Mouse (Mus musculus) hindbrain, embryonic 13.5 days (tissue): ENCODE measurements at regions not wholly inside any gene's neighbourhood (a gene's known extent, or its start where the extent isn't known, plus 50 kb on each side); places are given as distances from the start of the nearest gene placed in this dataset.

ENCODE experiments used
- ATAC-seq: fragments of 200-750 bp; cut with Nextera tagmentation; 2 replicates; pipeline ENCODE4 v1.8.0; 2017; ENCODE audit warnings: moderate TSS enrichment; ENCODE audit not compliant: low FRiP score
- H3K27ac ChIP-seq: fragments of 300-500 bp; sonication (generic); 2 replicates; pipeline ENCODE4 v1.5.1; 2015; ENCODE audit warnings: inconsistent platforms, mild to moderate bottlenecking, moderate library complexity
- H3K27me3 ChIP-seq: fragments of 300-500 bp; sonication (generic); 2 replicates; pipeline ENCODE4 v1.6.1; 2015; ENCODE audit warnings: mild to moderate bottlenecking, inconsistent platforms
- H3K36me3 ChIP-seq: fragments of 300-500 bp; sonication (generic); 2 replicates; pipeline ENCODE4 v1.6.1; 2015; ENCODE audit warnings: mild to moderate bottlenecking, inconsistent platforms
- H3K4me1 ChIP-seq: fragments of 300-500 bp; sonication (generic); replicated peaks from 2 replicates; pipeline ENCODE4 v1.6.1; 2015; ENCODE audit warnings: inconsistent platforms
- H3K4me2 ChIP-seq: fragments of 300-500 bp; sonication (generic); 2 replicates; pipeline ENCODE4 v1.6.1; 2015; ENCODE audit warnings: inconsistent platforms, mild to moderate bottlenecking, moderate library complexity
- H3K4me3 ChIP-seq: fragments of 300-500 bp; sonication (generic); 2 replicates; pipeline ENCODE4 v1.5.1; 2015; ENCODE audit warnings: mild to moderate bottlenecking, inconsistent platforms
- H3K9ac ChIP-seq: fragments of 300-500 bp; sonication (generic); 2 replicates; pipeline ENCODE4 v1.6.1; 2015; ENCODE audit warnings: mild to moderate bottlenecking, inconsistent platforms
- H3K9me3 ChIP-seq: fragments of 300-500 bp; sonication (generic); 2 replicates; pipeline ENCODE4 v1.6.1; 2016; ENCODE audit warnings: inconsistent platforms
- WGBS: fragments of 180-500 bp; shearing (Covaris S2); methylation state at CpG from one replicate; pipeline ENCODE4 v1.1.7; 2015; 5-methylcytosine and 5-hydroxymethylcytosine counted together

DNA sequence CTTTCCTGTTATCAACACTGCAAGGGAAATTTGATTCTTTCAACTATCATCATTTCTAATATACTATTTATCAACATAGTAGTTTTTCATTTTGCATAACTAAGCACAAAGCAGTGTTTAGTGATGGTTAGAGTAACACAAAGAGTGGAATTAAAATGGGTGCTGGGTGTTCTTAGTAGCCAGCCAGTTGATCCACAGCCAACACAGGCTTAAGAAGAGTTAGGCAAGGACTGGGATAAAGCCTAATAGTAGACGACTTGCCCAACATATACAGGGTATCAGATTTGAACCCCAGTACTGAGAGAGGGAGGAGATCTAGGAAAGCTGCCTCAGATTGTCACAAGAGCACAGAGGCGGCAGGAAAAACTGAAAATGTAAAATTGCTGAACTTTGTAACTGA lies 160.2 kb upstream of the Gm765 start:
- H3K4me3 ChIP-seq, result no peak overlapping the region
- no peak for ATAC-seq
- no peak overlapping the region for H3K9ac ChIP-seq
- no peak overlapping the region for H3K27ac ChIP-seq
- no peaks in the 10 kb centered on the region for H3K4me1 ChIP-seq
- no peaks in the 10 kb centered on the region for H3K36me3 ChIP-seq
- H3K4me2 ChIP-seq, result no peak overlapping the region
- H3K9me3 ChIP-seq, result no peaks in the 10 kb centered on the region
- no peaks in the 10 kb centered on the region for H3K27me3 ChIP-seq
- WGBS, result 83% methylated on average over 2 of the region's 2 CpGs

GRCm38 (mm10) chr6:98499721-98500120 lies 157.2 kb upstream of the Gm765 start:
- H3K27me3 ChIP-seq, result no peaks in the 10 kb centered on the region
- H3K36me3 ChIP-seq, result no peaks in the 10 kb centered on the region
- H3K4me3 ChIP-seq, result no peak overlapping the region
- H3K4me1 ChIP-seq, result no peaks in the 10 kb centered on the region
- no peaks in the 10 kb centered on the region for H3K9me3 ChIP-seq
- WGBS, result 71% methylated on average over 5 of the region's 5 CpGs
- H3K9ac ChIP-seq, result no peak overlapping the region
- ATAC-seq, result no peak
- H3K4me2 ChIP-seq, result no peak overlapping the region
- no peak overlapping the region for H3K27ac ChIP-seq

DNA sequence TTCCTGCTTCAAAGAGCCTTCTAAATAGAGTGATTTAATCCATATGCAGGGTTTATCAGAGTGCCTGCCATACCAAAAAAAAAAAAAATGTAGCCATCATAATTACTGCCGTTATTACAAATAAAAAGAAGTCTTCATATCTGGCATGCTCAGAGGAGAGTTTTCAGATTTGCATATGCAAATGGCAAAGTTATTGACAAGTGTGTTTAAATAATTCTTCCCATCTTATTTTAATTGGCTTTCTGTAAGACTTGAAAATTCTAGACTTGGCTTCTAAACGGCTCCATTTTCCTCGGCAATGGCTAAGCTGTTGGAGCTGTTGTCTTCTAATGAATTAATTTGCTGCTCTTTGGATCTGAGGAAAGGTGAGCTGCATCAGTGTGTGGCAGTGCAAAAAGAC lies 144.1 kb upstream of the Gm765 start:
- no peaks in the 10 kb centered on the region for H3K4me1 ChIP-seq
- ATAC-seq, result no peak
- H3K4me2 ChIP-seq, result no peak overlapping the region
- no peak overlapping the region for H3K27ac ChIP-seq
- H3K27me3 ChIP-seq, result no peaks in the 10 kb centered on the region
- no peaks in the 10 kb centered on the region for H3K9me3 ChIP-seq
- WGBS, result 83% methylated on average over 3 of the region's 3 CpGs
- H3K9ac ChIP-seq, result no peak overlapping the region
- H3K36me3 ChIP-seq, result no peaks in the 10 kb centered on the region
- no peak overlapping the region for H3K4me3 ChIP-seq

DNA sequence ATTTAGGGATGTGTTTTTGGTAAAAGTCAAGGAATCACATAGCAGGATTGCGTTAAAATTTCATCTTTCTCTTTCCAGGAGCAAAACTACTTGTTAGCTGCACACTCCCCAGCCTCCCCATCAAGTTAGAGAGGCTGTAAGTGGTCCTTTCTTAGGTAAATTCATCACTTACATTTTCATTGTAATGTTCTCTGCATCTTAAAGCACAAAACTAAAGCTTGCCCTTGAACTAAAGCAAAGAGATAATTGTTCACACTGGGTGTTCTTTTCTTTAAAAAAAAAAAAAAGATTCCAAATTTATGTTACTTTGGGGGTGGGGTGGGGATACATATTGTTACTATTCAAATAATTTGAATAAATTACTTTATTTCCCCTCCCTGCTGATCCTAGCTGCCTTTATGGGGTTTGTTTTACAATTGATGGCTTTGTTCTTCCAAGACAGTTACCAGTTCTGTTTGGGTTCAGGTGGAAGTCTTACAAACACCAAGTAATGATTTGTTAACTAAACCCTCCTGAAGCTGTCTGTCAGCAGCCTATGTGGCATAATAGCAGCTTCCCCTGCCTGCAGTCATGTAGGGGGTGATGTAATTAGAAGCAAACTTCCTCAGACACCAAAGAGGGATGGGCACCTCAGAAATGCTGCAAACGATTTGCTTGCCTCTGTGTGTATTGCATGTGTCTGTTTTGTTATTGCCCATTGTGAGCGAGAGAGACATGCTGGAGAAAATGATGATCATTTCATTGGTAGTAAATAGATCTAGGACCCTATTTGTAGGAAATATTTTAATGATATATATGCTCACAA lies 141.0 kb upstream of the Gm765 start:
- ATAC-seq, result no peak
- H3K4me3 ChIP-seq, result no peak overlapping the region
- H3K36me3 ChIP-seq, result no peaks in the 10 kb centered on the region
- no peaks in the 10 kb centered on the region for H3K4me1 ChIP-seq
- H3K9me3 ChIP-seq, result no peaks in the 10 kb centered on the region
- no peak overlapping the region for H3K4me2 ChIP-seq
- WGBS, result 40% methylated on average over 3 of the region's 3 CpGs
- no peak overlapping the region for H3K9ac ChIP-seq
- H3K27ac ChIP-seq, result no peak overlapping the region
- no peaks in the 10 kb centered on the region for H3K27me3 ChIP-seq

- Histone ChIP-seq H3K27ac (no peak overlapping the region), H3K9me3 (no peaks in the 10 kb centered on the region), H3K27me3 (no peaks in the 10 kb centered on the region), H3K4me1 (no peaks in the 10 kb centered on the region), H3K9ac (no peak overlapping the region), H3K4me2 (no peak overlapping the region), H3K4me3 (no peak overlapping the region), H3K36me3 (no peaks in the 10 kb centered on the region)
- WGBS, result 83% methylated on average over 2 of the region's 2 CpGs
- ATAC-seq, result no peak
These were observed 139.8 kb upstream of the Gm765 start for GRCm38 (mm10) chr6:98482319-98482718.

GRCm38 (mm10) chr6:98467563-98467962 lies 125.0 kb upstream of the Gm765 start:
- Histone ChIP-seq H3K27ac (no peak overlapping the region), H3K9ac (no peak overlapping the region), H3K9me3 (no peaks in the 10 kb centered on the region), H3K27me3 (no peaks in the 10 kb centered on the region), H3K4me2 (no peak overlapping the region), H3K36me3 (no peaks in the 10 kb centered on the region), H3K4me3 (no peak overlapping the region), H3K4me1 (no peaks in the 10 kb centered on the region)
- ATAC-seq, result no peak

GRCm38 (mm10) chr6:98452277-98452676 lies 109.7 kb upstream of the Gm765 start:
- WGBS, result 62% methylated on average over 7 of the region's 7 CpGs
- no peak for ATAC-seq
- Histone ChIP-seq H3K27ac (no peak overlapping the region), H3K9ac (no peak overlapping the region), H3K4me1 (no peaks in the 10 kb centered on the region), H3K4me3 (no peak overlapping the region), H3K4me2 (no peak overlapping the region), H3K9me3 (0 out of 2 replicates have a peak, but pooled peaks cover 5% of the 10 kb centered on the region), H3K27me3 (no peaks in the 10 kb centered on the region), H3K36me3 (no peaks in the 10 kb centered on the region)

DNA sequence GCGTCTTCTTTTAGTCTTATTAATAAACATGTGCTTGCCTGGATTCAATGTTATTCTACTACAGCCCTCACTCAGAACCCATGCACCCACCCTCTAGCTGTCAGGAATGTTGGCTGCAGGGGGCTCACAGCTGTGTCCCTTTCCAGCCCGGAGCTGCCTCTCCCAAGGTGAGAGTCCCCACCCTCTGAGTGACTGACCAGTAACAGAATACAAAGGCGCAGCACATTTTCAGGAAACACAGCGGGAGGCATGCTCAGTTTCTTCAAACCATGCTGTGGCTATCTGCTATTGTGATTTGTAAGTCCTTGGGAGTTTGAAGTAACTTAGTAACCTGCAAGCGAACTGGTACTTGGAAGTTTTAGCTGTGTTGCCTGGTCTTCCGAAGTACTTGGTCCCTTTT lies 93.1 kb upstream of the Gm765 start:
- Histone ChIP-seq H3K36me3 (no peaks in the 10 kb centered on the region), H3K9me3 (no peaks in the 10 kb centered on the region), H3K4me1 (peaks cover 19% of the 10 kb centered on the region), H3K4me2 (no peak overlapping the region), H3K4me3 (no peak overlapping the region), H3K27ac (no peak overlapping the region), H3K27me3 (no peaks in the 10 kb centered on the region), H3K9ac (no peak overlapping the region)
- WGBS, result 16% methylated on average over 6 of the region's 6 CpGs
- ATAC-seq, result no peak

DNA sequence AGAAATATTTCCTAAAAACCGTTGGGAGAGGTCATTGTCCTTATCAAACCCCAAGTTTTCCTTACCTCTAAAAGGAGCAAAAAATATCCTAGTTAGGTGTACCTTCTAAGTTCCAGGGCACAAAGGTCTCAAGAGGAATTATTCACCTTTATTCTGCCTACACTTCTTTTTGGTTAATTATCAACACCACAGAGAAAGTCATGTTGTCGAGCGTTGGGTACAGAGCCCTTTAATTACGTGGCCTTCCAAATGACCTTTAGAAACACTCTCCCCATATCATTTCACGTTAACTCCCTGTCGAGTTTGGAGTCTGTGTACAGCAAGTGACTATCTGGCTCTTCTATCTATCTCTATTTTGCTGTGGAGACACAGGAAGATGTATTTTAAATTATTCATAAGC lies 90.7 kb upstream of the Gm765 start:
- no peak for ATAC-seq
- H3K4me3 ChIP-seq, result no peak overlapping the region
- H3K36me3 ChIP-seq, result no peaks in the 10 kb centered on the region
- no peak overlapping the region for H3K27ac ChIP-seq
- no peaks in the 10 kb centered on the region for H3K9me3 ChIP-seq
- H3K27me3 ChIP-seq, result no peaks in the 10 kb centered on the region
- H3K4me1 ChIP-seq, result peaks cover 19% of the 10 kb centered on the region
- WGBS, result 45% methylated on average over 6 of the region's 6 CpGs
- no peak overlapping the region for H3K9ac ChIP-seq
- H3K4me2 ChIP-seq, result no peak overlapping the region

DNA sequence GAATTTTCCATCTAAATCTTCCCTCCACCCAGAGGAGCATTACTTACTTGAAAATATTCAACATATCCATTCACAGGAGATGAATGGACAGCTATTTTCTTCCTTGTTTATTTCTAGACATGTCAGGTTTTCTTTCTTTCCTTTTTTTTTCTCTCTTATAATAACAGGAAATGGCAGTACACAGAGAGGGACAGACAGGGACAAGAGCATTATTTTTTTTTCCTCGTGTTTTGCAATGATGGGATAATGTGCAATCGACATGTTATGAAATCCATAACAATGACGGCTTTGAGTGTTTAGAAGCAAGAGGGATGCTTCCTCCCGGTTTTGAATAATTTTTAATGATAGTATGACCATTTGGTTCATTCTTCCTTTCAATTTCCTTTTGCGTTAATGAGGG lies 86.6 kb upstream of the Gm765 start:
- Histone ChIP-seq H3K4me1 (peaks cover 12% of the 10 kb centered on the region), H3K9ac (no peak overlapping the region), H3K27me3 (no peaks in the 10 kb centered on the region), H3K4me3 (no peak overlapping the region), H3K9me3 (no peaks in the 10 kb centered on the region), H3K4me2 (no peak overlapping the region), H3K27ac (no peak overlapping the region), H3K36me3 (no peaks in the 10 kb centered on the region)
- no peak for ATAC-seq
- WGBS, result 80% methylated on average over 5 of the region's 5 CpGs

DNA sequence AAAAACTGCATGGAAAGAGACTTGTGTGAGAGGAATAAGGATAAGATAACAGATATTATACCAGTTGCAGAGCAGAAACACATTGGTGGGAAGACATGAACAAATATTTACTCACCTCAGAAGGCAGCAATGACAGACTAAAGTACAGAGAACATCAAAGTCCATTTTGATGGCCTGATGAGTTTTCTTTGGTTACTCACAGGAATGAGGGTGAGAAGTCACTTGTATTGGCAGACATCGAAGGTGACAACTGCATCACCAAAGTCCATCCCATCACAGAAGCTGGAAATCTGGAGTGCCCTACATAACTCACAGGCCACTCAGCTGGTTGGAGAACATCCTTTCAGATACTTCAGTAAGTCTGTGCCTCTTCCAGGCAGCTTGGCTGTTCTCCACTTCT lies 60.1 kb upstream of the Gm765 start:
- no peak overlapping the region for H3K4me2 ChIP-seq
- H3K9me3 ChIP-seq, result no peaks in the 10 kb centered on the region
- H3K27ac ChIP-seq, result no peak overlapping the region
- 93% methylated on average over 1 of the region's 1 CpGs for WGBS
- ATAC-seq, result no peak
- H3K4me3 ChIP-seq, result no peak overlapping the region
- H3K9ac ChIP-seq, result no peak overlapping the region
- no peaks in the 10 kb centered on the region for H3K4me1 ChIP-seq
- H3K27me3 ChIP-seq, result no peaks in the 10 kb centered on the region
- H3K36me3 ChIP-seq, result no peaks in the 10 kb centered on the region

DNA sequence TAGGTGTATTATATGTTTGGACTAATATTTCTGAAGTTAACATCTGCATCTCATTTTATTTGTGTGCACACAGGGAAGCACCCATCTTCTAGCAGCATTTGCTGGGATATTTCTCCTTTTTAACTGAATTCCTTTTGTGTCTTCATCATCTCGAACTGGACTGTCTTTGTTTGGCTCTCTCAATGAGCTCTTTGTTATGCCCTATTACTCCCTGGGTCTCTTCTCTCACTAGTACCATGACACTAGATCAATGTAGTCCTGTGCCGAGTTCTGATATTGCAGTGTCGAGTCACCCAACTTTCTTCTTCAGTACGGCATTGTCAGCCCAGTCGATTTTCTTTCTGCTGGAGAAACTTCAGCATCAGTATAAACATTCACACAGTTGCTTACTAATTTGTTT lies 52.0 kb upstream of the Gm765 start:
- H3K27me3 ChIP-seq, result no peaks in the 10 kb centered on the region
- WGBS, result 43% methylated on average over 5 of the region's 5 CpGs
- H3K9ac ChIP-seq, result no peak overlapping the region

More for the DNA sequence above, 52.0 kb upstream of the Gm765 start:
- H3K4me1 ChIP-seq, result no peaks in the 10 kb centered on the region
- no peak for ATAC-seq
- H3K9me3 ChIP-seq, result no peaks in the 10 kb centered on the region
- H3K36me3 ChIP-seq, result no peaks in the 10 kb centered on the region
- no peak overlapping the region for H3K4me3 ChIP-seq
- H3K27ac ChIP-seq, result no peak overlapping the region
- H3K4me2 ChIP-seq, result no peak overlapping the region
